In the genomic region with DNA sequence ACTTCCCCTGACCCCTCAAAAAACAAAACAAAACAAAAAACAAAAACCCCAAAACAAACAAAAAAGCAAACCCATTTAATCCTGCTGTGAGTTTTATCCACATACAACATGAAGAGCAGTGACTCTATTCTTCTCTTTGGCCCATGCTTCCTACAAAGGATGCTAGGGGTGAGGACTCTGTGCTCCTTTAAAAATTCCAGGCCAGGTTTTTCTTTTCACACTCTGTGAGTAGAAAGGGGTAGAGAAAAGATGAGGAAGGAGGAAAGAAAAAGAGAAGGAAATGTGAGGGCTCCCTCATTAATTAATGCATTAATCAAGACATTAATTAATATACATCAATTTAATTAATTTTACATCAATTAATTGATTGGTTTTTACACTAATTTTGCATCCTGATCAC, we compare ENCODE assay signal across 9 mouse cellular contexts.
"Had no signal": no experiment of that assay in that cellular context is flagged by ENCODE, and none has a peak within 500 bp of the region (broad histone marks: within the 10 kb centered on the region; RNA-seq: fewer than 3 reads in every experiment).

No protein-coding gene starts in this region.

- H3K4me1 ChIP-seq: liver, embryonic 13.5 days; midbrain, embryonic 12.5 days had no signal

- H3K4me2 ChIP-seq: liver, embryonic 13.5 days; midbrain, embryonic 12.5 days had no signal

- H3K9me3 ChIP-seq: midbrain, embryonic 12.5 days had no signal

- DNase-seq: kidney, adult 9 months; kidney, postnatal 14 days; kidney, postnatal 4 days; liver, embryonic 13.5 days; lung, adult 2 months; thymus, adult 18-20 months; thymus, postnatal 36 days had no signal

- H3K27ac ChIP-seq: liver, embryonic 13.5 days; macrophage; midbrain, embryonic 12.5 days had no signal

- H3K27me3 ChIP-seq: liver, embryonic 13.5 days; midbrain, embryonic 12.5 days had no signal

- H3K36me3 ChIP-seq: liver, embryonic 13.5 days; midbrain, embryonic 12.5 days had no signal

- H3K4me3 ChIP-seq: liver, embryonic 13.5 days; midbrain, embryonic 12.5 days had no signal

- H3K9ac ChIP-seq: liver, embryonic 13.5 days; midbrain, embryonic 12.5 days had no signal
